Mouse (Mus musculus): ENCODE data around the gene Lrrc30.

Lrrc30 gene

GRCm38 (mm10) chr17:67583422-67583821 is 49.1 kb downstream of the Lrrc30 start:
- no peak for DNase-seq (ENCODE audit: low spot score in 2 of 2)

- no peak for DNase-seq (ENCODE audit: low spot score in 2 of 2)
Measured at GRCm38 (mm10) chr17:67582681-67583356, 49.7 kb downstream of the Lrrc30 start.

- DNase-seq (ENCODE audit: low spot score in 2 of 2): no peak
Measured at GRCm38 (mm10) chr17:67581839-67582238, 50.7 kb downstream of the Lrrc30 start.

Measured in heart, adult 9 months (tissue).